Mouse (Mus musculus) spleen, adult 18-20 months (tissue): ENCODE measurements around the gene Frs3.

Experiments
- DNase-seq, 2 experiments: peaks; one replicate each; pipeline ENCODE4 v3.0.0; 2022; ENCODE audit warnings: mixed read lengths in 2 of 2

Gene Frs3

GRCm38 (mm10) chr17:47737271-47738065, 48.6 kb downstream of the Frs3 start:
- DNase-seq: peak; percentile 94

DNA sequence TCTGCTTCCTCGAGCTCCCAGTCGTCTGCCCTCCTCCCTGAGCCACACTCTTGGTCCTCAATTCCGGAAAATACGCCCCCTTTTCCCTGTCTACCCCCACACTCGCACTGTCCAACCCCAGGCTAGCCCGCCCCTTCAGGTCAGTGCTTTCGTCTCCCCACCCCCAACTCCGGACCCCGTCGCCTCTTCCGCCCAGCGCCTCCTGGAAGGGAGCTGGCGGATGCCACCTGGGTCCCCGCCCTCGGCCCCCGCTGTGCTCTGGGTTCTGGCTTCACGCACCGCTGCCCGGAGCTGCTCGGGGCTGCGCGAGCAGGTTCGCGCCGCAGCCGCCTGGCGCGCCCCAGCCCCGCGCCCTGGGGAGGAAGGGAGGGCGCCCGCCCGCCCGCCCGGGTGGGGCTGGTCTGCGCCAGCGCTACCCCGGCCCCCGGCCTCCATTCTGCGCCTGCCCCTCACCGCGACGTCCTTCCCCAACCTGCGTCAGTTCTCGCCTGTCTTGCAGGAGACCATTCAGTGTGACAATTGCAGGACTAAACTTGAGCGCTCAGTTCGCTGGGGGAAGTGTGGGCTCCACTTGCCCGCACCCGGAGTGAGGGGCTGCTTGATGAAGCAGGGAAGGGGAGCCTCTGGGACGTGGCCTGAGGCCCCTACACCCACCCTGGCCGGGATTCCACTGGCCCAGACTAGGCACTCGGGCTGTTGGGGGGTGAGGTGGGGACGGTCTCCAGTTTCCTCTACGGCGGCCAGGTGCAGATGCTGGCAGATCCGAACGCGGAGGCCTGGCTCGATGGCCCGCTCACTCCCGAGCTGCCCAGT, 49.4 kb downstream of the Frs3 start:
- DNase-seq: peak; percentile 88 to 93

DNA sequence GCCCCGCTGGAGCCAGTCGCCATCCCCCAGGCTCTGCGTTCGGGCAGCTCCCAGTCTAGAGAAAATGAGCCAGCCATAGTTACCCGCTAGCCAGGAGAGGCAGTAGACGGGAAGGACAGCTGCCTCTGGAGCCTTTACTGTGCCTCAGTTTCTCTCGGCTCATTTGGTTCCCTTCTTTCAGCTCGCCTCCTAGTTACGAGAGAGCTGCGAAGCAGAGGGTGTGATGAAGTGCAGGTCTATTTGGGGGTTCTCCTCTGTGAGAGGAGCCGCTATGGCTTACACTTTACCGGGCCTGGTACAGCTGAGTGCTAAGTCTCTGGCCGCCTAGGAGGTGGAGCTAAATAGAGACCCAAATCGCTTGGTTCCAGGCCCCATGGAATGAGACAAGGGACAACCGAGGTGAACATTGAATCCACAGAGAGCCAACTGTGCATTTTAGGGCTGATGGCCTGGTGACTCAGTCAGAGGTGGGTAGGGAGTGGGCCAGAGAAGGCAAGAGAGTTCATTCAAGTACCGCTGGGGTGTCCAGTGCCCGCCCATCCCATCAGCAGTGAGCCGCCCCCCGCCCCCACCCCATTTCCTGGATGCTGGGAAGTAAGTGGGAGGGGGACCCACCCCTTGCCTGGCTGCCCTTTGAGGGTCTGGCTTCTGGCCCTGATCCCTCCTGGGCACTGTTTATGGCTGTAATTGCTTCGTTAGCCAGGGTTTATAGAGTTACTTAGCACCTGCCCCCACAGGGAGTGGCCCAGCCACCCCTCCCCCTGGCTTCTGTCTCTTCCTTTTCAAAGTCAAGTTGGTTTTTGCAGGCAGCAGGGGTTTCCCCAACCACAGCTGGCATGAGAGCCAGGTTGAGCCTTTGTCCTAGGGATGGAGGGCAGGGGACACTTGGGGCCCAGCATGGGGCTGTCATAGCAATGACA, 50.3 kb downstream of the Frs3 start:
- peak; percentile 69 to 76 for DNase-seq

DNA sequence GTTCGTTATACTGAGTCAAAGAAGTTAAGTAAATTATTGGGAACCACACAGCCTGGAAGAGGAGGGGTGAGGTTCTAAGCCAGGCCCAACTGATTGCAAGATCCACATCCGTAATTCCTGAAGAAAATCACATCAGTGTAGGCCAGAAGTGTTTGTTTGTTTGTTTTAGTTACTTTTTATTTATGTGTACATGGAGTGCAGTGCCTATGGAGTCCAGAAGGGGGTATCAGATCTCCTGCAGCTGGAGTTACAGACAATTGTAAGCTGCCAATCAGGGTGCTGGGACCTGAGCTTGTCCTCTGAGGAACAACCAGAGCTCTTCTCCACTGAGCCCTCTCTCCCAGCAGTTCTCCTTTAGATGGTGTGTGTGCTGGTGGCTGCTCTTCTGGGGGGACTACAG, 51.4 kb downstream of the Frs3 start:
- DNase-seq: no peak

GRCm38 (mm10) chr17:47742991-47743734, 54.3 kb downstream of the Frs3 start:
- DNase-seq: no peak

DNA sequence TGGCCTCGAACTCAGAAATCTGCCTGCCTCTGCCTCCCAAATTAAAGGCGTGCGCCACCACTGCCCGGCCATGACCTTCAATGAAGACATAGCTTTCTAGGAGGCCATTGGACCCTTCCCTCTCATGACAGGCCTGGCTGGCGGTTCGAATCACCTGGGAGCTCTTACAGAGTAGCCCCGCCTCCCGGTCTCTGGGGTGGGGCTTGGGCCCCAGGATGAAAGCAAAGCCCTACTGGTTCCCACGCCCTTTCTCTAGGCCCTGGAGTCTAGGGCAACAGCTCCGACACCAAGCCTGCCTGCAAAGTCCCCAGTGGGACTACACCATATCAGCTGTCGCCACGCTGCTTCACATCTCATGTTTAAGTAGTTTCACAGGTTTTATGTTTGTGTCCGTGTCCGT, 55.3 kb downstream of the Frs3 start:
- DNase-seq: no peak

DNA sequence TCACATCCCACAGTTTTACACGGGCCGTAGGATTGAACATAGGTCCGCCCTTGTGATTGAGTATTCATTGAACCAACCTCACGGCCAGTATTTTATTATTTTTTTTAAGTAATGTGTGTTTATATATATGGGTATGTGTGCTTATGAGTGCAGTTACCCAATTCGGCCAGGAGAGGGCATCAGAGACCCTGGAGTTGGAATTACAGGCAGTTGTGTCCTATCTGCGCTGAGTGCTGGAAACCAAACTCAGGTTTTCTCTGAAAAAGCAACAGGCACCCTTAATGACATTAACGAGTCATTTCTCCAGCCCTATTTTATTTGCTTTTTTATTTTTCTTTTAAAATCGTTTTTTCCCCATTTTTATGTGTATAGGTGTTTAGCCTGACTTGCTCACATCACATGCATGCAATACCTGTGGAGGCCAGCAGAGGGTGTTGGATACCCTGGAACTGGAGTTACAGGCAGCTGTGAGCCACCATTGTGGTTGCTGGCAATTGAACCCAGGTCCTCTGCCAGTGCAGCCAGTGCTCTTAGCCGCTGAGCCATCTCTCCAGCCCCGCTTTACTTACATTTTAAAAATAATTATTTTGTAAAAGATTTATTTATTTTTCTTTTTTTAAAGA, 56.0 kb downstream of the Frs3 start:
- DNase-seq: no peak

DNA sequence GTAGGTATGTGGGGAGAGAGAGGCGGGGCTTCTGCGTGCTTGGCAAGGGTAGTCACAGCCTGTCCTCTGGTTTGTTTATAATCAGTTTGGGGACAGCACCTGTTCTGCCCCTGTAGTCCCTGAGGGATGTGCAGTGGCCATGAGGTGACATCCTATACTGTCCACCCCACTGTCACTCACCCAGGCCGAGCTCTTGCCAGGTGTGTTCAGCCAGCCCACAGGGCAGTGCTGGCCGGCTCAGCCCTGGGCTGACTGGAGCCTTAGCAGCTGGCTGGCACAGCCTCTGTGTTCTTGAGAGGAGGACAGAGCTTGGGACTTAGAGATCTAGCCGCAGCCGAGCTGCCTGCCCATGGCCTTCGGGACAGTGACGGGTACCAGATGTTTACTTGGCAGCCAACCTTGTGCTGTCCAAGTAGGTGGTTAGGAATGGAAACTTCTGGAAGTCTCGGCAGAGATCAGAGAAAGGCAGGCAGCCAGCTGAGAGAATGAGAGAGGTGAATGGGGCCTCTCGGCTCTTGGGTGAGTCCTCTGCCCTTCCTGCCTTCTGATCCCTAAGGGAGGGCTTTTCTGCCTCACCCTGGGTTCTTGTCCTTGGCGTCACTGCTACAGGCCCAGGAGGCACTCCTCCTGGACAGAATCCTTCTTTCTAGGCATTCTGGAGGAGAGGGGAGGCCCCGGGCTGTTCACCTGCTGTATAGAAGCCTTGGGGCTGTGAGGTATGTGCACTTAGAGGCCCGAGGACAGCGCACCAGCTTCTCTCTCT, 60.1 kb downstream of the Frs3 start:
- no peak for DNase-seq

DNA sequence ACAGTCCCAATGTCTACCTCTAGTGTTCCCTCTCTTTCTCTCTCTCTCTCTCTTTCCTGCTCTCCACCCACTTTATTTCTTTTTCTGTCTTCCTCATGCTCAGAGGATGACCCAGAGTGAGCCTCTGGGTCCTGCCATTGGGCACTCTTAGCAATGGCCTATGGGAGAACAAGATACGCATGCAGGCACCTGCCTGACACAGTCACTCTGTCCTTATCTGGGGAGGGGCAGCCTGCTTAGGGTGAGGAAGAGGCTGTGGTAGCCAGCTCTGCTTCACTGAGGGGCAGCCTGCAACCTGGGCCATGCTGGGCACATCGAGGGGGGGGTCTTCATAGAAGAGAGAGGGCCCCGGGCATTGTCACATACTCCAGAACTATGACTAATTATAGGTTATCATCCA, 60.8 kb downstream of the Frs3 start:
- DNase-seq: no peak

GRCm38 (mm10) chr17:47750101-47750500, 61.3 kb downstream of the Frs3 start:
- DNase-seq: no peak

GRCm38 (mm10) chr17:47751811-47752210, 63.0 kb downstream of the Frs3 start:
- no peak for DNase-seq

GRCm38 (mm10) chr17:47753130-47753775, 64.4 kb downstream of the Frs3 start:
- no peak for DNase-seq
